Mouse (Mus musculus) urinary bladder, postnatal 36 days (tissue): Measurements from ENCODE around the gene Tecr.
"Not testable (repeated sequence)": the region's sequence is repeated elsewhere in the genome, so short reads cannot be mapped to it uniquely, and the experiment has no call there.

Experiments used
- DNase-seq, 2 experiments: peaks; one replicate each; pipeline ENCODE4 v3.0.0; 2022; ENCODE audit warnings: low spot score in 2 of 2, mixed read lengths in 1 of 2

The Tecr gene

GRCm38 (mm10) chr8:83582226-83582625 lies 25.5 kb downstream of the Tecr start:
- no peak for DNase-seq

GRCm38 (mm10) chr8:83580826-83581225 lies 26.9 kb downstream of the Tecr start:
- DNase-seq, result no peak

GRCm38 (mm10) chr8:83579676-83580075 lies 28.1 kb downstream of the Tecr start:
- DNase-seq, result no peak

GRCm38 (mm10) chr8:83578131-83579055 lies 29.4 kb downstream of the Tecr start:
- DNase-seq, result no peak

- no peak for DNase-seq
Measured at GRCm38 (mm10) chr8:83577384-83577791, 30.4 kb downstream of the Tecr start.

GRCm38 (mm10) chr8:83576921-83577320 lies 30.9 kb downstream of the Tecr start:
- no peak for DNase-seq

GRCm38 (mm10) chr8:83576516-83576895 lies 31.3 kb downstream of the Tecr start:
- no peak for DNase-seq

GRCm38 (mm10) chr8:83575561-83576515 lies 31.9 kb downstream of the Tecr start:
- DNase-seq, result no peak

GRCm38 (mm10) chr8:83574631-83575315 lies 33.0 kb downstream of the Tecr start:
- no peak for DNase-seq

GRCm38 (mm10) chr8:83573140-83573875 lies 34.5 kb downstream of the Tecr start:
- no peak for DNase-seq

- no peak for DNase-seq
Measured at GRCm38 (mm10) chr8:83572246-83572812, 35.4 kb downstream of the Tecr start.

GRCm38 (mm10) chr8:83571791-83572190 lies 36.0 kb downstream of the Tecr start:
- no peak for DNase-seq

GRCm38 (mm10) chr8:83571001-83571340 lies 36.8 kb downstream of the Tecr start:
- not testable (repeated sequence) for DNase-seq

- DNase-seq, result no peak
Measured at GRCm38 (mm10) chr8:83570272-83571000, 37.3 kb downstream of the Tecr start.

GRCm38 (mm10) chr8:83569165-83569564 lies 38.6 kb downstream of the Tecr start:
- DNase-seq, result no peak

- no peak for DNase-seq
Measured at GRCm38 (mm10) chr8:83568755-83569154, 39.0 kb downstream of the Tecr start.

- DNase-seq, result no peak
Measured at GRCm38 (mm10) chr8:83568128-83568527, 39.6 kb downstream of the Tecr start.

- DNase-seq, result no peak
Measured at GRCm38 (mm10) chr8:83567668-83568067, 40.1 kb downstream of the Tecr start.

GRCm38 (mm10) chr8:83566469-83567395 lies 41.0 kb downstream of the Tecr start, which contains the start of gene Ndufb7:
Gene Ndufb7, plus strand, starts transcription at chr8:83566671.
- DNase-seq, result peak; percentile 95
